Mouse (Mus musculus): ENCODE measurements around the gene Plce1.
"Not testable (repeated sequence)": the region's sequence is repeated elsewhere in the genome, so short reads cannot be mapped to it uniquely, and the experiment has no call there.

Plce1 gene

GRCm38 (mm10) chr19:38642515-38642914, 161.6 kb downstream of the Plce1 start:
- not testable (repeated sequence) for DNase-seq

GRCm38 (mm10) chr19:38644871-38645595, 164.1 kb downstream of the Plce1 start:
- no peak for DNase-seq

DNA sequence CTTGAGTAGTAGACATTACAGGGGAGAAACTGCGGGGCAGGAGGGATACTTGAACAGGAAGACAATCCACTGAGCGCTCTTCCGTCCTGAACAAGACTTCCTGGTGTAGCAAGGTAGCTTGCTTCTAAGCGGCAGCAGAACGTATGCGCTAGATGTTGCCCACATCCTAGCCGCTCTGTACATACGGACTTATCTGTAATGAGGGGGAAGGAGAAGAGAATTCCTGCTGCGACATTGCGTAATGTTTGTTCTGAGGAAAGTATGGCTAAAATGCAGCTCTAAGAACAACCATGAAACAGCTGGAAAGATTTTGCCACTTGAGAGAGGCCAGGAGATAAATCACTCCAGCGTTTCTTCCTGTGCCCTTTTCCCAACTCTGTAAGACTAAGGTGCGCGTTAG, 177.1 kb downstream of the Plce1 start:
- DNase-seq, result no peak

DNA sequence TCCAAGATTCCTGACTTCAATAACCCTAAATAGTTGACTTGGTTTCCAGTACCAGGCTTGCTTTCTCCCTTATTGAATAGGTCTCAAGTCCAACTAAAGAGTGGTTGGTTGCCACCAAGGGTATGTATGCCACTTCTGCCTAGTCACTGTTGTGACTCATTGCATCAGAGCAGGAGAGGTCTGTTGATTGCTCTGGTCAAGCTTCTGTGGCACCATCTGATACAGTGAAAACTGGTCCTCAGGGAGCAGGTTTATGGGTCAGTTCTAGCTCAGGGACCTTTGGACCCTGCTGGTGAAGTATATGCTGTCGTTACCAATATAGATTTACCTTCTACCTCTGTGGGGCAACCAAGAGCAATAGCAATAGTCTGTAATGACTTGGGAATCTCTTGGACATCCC, 184.5 kb downstream of the Plce1 start:
- no peak for DNase-seq

GRCm38 (mm10) chr19:38672015-38672600, 191.2 kb downstream of the Plce1 start:
- DNase-seq, result no peak

GRCm38 (mm10) chr19:38673936-38674335, 193.0 kb downstream of the Plce1 start:
- DNase-seq, result no peak

GRCm38 (mm10) chr19:38678655-38679054, 197.7 kb downstream of the Plce1 start:
- DNase-seq, result no peak

DNA sequence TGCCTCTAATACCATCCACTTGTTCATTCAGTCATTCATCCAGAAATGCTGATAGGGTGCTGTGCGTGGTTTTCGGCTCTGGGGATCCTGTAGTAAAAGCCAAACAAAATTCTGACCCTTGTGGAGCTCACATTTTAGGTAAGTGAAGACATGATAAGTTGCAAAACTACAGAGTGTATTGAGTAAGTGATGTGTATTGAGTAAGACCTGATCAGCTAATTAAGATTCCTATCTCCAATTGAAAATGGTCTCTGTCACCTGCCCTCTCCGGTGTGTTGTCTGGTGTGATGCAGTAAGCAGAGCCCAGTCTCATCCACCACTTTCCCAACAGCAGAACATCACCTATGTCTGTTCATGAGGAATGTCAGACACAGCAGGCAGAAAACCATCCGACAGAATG, 198.6 kb downstream of the Plce1 start:
- DNase-seq, result no peak

DNA sequence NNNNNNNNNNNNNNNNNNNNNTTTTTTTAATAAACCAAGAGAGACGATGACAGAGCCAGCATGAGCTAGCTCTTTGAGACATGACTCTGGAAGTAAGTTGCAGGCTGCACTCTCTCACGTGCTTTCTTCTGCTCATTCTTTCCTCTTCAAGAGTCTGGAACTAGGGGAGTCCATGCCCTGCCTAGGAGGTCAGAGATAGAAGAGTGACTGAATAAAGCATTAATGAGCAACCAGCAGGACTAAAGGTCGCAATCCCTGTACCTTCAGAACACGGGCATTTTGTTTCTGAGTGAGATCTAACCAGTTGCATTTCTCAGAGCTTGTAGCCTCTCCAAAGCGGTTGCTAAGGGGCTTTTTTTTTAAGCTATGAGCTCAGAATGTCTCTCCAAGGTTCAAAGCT, 206.4 kb downstream of the Plce1 start:
- no peak for DNase-seq

DNA sequence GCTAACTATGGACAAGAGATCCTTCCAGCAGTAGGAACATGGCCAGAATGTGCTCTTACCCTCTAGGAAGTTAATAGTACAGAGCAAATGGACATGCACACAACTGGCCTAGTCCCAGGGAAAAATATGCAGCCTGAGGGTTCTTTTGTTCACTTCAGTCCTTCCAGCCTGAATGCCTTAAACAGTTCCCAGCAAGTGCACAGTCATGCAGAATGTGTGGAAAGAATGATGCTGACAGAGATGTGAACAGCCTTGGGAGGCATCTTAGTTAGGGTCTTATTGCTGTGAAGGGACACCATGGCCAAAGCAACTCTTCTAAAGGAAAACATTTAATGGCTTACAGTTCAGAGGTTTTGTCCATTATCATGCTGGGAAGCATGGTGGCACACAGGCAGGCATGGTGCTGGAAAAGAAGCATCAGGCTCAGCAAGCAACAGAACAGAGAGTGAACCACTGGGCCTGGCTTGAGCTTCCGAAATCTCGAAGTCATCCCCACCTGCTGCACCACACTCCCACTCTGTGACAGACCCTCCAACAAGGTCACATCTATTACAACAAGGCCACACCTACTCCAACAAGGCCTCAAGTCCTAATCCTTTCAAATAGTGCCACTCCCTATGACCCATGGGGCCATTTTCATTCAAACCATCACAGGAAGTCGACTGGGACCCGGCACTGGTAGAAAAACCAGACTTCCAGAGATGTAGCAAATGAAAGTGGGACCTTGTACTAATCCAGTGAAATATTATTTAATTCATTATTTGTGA, 208.0 kb downstream of the Plce1 start:
- no peak for DNase-seq

GRCm38 (mm10) chr19:38690276-38690675, 209.4 kb downstream of the Plce1 start:
- DNase-seq, result no peak

- DNase-seq, result no peak
These were observed 210.6 kb downstream of the Plce1 start for GRCm38 (mm10) chr19:38691533-38691932.

GRCm38 (mm10) chr19:38693331-38693730, 212.4 kb downstream of the Plce1 start:
- no peak for DNase-seq

GRCm38 (mm10) chr19:38693769-38694168, 212.9 kb downstream of the Plce1 start:
- no peak for DNase-seq

- DNase-seq, result no peak
These were observed 220.9 kb downstream of the Plce1 start for GRCm38 (mm10) chr19:38701776-38702175.

DNA sequence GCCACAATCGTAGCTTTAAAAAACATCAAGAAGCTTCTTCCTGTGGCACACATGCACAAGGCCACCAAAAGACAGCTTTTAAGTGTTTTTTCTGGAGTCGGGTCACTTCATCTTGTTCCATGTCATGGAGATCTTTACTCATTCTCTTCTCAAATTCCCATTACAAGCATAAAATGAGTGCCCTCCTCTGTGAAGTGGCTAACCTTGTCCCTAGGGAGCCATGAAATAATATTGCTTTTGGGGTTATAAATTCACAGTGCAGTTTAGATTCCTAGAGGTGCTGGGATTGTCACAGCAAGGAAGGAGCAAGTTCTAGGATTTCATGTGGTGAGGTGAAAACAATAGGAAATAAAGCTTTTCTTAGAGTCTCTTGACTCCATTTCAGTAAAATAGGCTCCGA, 223.8 kb downstream of the Plce1 start:
- DNase-seq, result no peak

GRCm38 (mm10) chr19:38705244-38705643, 224.3 kb downstream of the Plce1 start:
- DNase-seq, result no peak

- DNase-seq, result no peak
These were observed 225.5 kb downstream of the Plce1 start for GRCm38 (mm10) chr19:38706449-38706848.

DNA sequence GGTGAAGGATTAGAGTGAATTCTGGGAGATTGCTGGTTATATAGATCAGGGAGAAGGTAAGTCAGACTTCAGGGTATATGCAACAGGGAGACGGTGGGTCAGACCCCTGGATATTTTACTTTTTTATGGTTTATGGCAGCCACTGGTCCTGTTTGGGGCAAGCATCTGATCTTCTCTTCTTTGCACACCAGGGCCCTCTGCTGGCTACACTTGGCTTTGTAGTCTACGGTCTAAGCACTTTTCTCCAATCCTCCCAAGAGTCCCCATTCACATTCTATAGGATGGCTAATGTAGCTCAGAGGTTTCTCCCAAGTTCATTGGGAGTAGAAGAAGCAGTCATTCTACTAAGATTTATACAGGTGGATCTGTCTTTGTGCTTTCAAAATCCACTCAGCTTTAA, 228.5 kb downstream of the Plce1 start:
- no peak for DNase-seq

GRCm38 (mm10) chr19:38721808-38722207, 240.9 kb downstream of the Plce1 start:
- DNase-seq, result no peak

DNA sequence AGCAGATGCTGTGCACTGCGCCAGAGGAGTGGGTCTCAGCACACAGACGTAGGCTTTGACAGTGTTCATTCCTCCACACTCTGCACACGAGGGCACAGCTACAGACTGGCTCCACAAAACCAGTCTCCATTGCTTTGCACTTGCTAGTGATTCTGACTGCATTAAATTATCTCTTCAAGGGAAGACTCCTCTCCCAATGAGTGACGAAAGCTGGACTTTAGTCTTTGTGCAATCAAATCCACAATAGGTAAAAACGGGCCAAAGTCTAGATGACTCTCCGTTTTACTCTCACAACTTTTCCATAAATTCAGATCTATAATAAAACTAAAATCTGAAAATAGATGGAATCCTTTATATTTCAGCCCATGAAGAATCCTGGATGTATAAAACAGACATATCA, 242.1 kb downstream of the Plce1 start:
- DNase-seq, result no peak

- DNase-seq, result no peak
These were observed 243.1 kb downstream of the Plce1 start for GRCm38 (mm10) chr19:38723969-38724368.

GRCm38 (mm10) chr19:38728842-38729241, 247.9 kb downstream of the Plce1 start:
- DNase-seq, result no peak

GRCm38 (mm10) chr19:38729264-38729663, 248.4 kb downstream of the Plce1 start:
- no peak for DNase-seq

All from cerebellum, adult 11-12 months (tissue).